19 mouse cellular contexts compared by ENCODE assay signal in genomic region chr2:158856896-158857499, GRCm38 (mm10).
DNase-seq lines count a peak whose midpoint lies in the region; ATAC-seq lines count a peak whose summit lies in the region.
"Had no signal": no experiment of that assay in that cellular context is flagged by ENCODE, and none has a peak within 500 bp of the region (broad histone marks: within the 10 kb centered on the region; RNA-seq: fewer than 3 reads in every experiment).

No protein-coding gene starts in this region.

- H3K9me3 ChIP-seq in kidney, embryonic 15.5 days (replicated peaks): no peaks in the 10 kb centered on the region
- H3K9me3 ChIP-seq in midbrain, embryonic 11.5 days (ENCODE audit: control insufficient read depth, low read length): no peaks in the 10 kb centered on the region
- H3K9me3 ChIP-seq in midbrain, embryonic 14.5 days (ENCODE audit: control insufficient read depth, low read length): no peaks in the 10 kb centered on the region
- H3K9me3 ChIP-seq: limb, embryonic 12.5 days; midbrain, embryonic 15.5 days; neural tube, embryonic 15.5 days had no signal

- H3K4me3 ChIP-seq in kidney, embryonic 15.5 days (replicated peaks): no peak overlapping the region
- no peak overlapping the region for H3K4me3 ChIP-seq in midbrain, embryonic 11.5 days (ENCODE audit: low read depth, low read length)
- H3K4me3 ChIP-seq in midbrain, embryonic 14.5 days (replicated peaks; ENCODE audit: low read depth, low read length): no peak overlapping the region
- H3K4me3 ChIP-seq: limb, embryonic 12.5 days; midbrain, embryonic 15.5 days; neural tube, embryonic 15.5 days had no signal

- WGBS in kidney, embryonic 15.5 days: 82% methylated on average over 10 of the region's 10 CpGs
- WGBS in midbrain, embryonic 11.5 days: 92% methylated on average over 10 of the region's 10 CpGs
- WGBS in midbrain, embryonic 14.5 days: 89% methylated on average over 10 of the region's 10 CpGs

- H3K27me3 ChIP-seq in kidney, embryonic 15.5 days: no peaks in the 10 kb centered on the region
- no peaks in the 10 kb centered on the region for H3K27me3 ChIP-seq in midbrain, embryonic 11.5 days (ENCODE audit: control insufficient read depth, insufficient read depth, low read length)
- no peaks in the 10 kb centered on the region for H3K27me3 ChIP-seq in midbrain, embryonic 14.5 days (ENCODE audit: control insufficient read depth, insufficient read depth, low read length)
- H3K27me3 ChIP-seq: limb, embryonic 12.5 days; midbrain, embryonic 15.5 days; neural tube, embryonic 15.5 days; Patski had no signal

- 0 out of 2 replicates have a peak, but pooled peaks cover 4% of the 10 kb centered on the region for H3K4me1 ChIP-seq in kidney, embryonic 15.5 days
- H3K4me1 ChIP-seq in midbrain, embryonic 11.5 days (ENCODE audit: control insufficient read depth, insufficient read depth, low read length): no peaks in the 10 kb centered on the region
- H3K4me1 ChIP-seq in midbrain, embryonic 14.5 days (ENCODE audit: control insufficient read depth, insufficient read depth, low read length): no peaks in the 10 kb centered on the region
- H3K4me1 ChIP-seq: limb, embryonic 12.5 days; midbrain, embryonic 15.5 days; neural tube, embryonic 15.5 days had no signal

- no peak overlapping the region for H3K27ac ChIP-seq in kidney, embryonic 15.5 days
- no peak overlapping the region for H3K27ac ChIP-seq in midbrain, embryonic 11.5 days (ENCODE audit: low read depth, low read length)
- no peak overlapping the region for H3K27ac ChIP-seq in midbrain, embryonic 14.5 days (replicated peaks; ENCODE audit: low read depth, low read length)
- H3K27ac ChIP-seq: limb, embryonic 12.5 days; midbrain, embryonic 15.5 days; neural tube, embryonic 15.5 days had no signal

- no peak overlapping the region for H3K9ac ChIP-seq in kidney, embryonic 15.5 days
- no peak overlapping the region for H3K9ac ChIP-seq in midbrain, embryonic 11.5 days (ENCODE audit: low read length)
- no peak overlapping the region for H3K9ac ChIP-seq in midbrain, embryonic 14.5 days (replicated peaks; ENCODE audit: low read length)
- H3K9ac ChIP-seq: limb, embryonic 12.5 days; midbrain, embryonic 15.5 days; neural tube, embryonic 15.5 days had no signal

- H3K36me3 ChIP-seq in kidney, embryonic 15.5 days: peaks cover 52% of the 10 kb centered on the region
- H3K36me3 ChIP-seq in midbrain, embryonic 11.5 days (ENCODE audit: control insufficient read depth, insufficient read depth, low read length): peaks cover 4% of the 10 kb centered on the region; the same call in 1 of the 2 replicates
- peaks cover 28% of the 10 kb centered on the region for H3K36me3 ChIP-seq in midbrain, embryonic 14.5 days (ENCODE audit: control insufficient read depth, insufficient read depth, low read length)

- no peak overlapping the region for H3K4me2 ChIP-seq in kidney, embryonic 15.5 days
- H3K4me2 ChIP-seq in midbrain, embryonic 11.5 days: no peak overlapping the region
- no peak overlapping the region for H3K4me2 ChIP-seq in midbrain, embryonic 14.5 days (ENCODE audit: low read length)
- H3K4me2 ChIP-seq: limb, embryonic 12.5 days; midbrain, embryonic 15.5 days; neural tube, embryonic 15.5 days had no signal

- peak; percentile 43 to 57 for DNase-seq in cerebellum, postnatal 10 days
- DNase-seq in cerebellum, adult 18-20 months: no peak
- DNase-seq in kidney, adult 18-20 months: peak; percentile 4
- DNase-seq in midbrain, embryonic 11.5 days (ENCODE audit: low spot score, missing footprints): peak; percentile 6
- no peak for DNase-seq in midbrain, embryonic 14.5 days
- no peak for DNase-seq in frontal cortex, postnatal 10 days (ENCODE audit: low spot score in 2 of 2)
- DNase-seq: adrenal gland, adult 8-10 months; embryo, embryonic 11 days; lung, postnatal 14 days; spleen, adult 18-20 months; thymus, postnatal 25 days had no signal

- ATAC-seq in kidney, embryonic 15.5 days (replicated peaks; ENCODE audit: low FRiP score): no peak
- no peak for ATAC-seq in midbrain, embryonic 11.5 days (ENCODE audit: low FRiP score)
- ATAC-seq in midbrain, embryonic 14.5 days (ENCODE audit: low FRiP score, low TSS enrichment): no peak
- no peak for ATAC-seq in monocyte, adult 5-6 weeks (replicated peaks; ENCODE audit: insufficient number of reproducible peaks, low FRiP score, low TSS enrichment, poor library complexity, severe bottlenecking)
- ATAC-seq: forebrain, embryonic 16.5 days; inflammation-experienced regulatory T-cells, adult 6 months; midbrain, embryonic 15.5 days; Patski had no signal

Comparison
In these comparisons a context has a peak if more than half of its experiments do, and no peak if none do; other contexts are left out.
1. DNase-seq: peak in cerebellum, postnatal 10 days (2 of 2), kidney, adult 18-20 months (single experiment) and midbrain, embryonic 11.5 days (single experiment); none in cerebellum, adult 18-20 months (0 of 2), midbrain, embryonic 14.5 days (single experiment) and frontal cortex, postnatal 10 days (0 of 2).